Mouse (Mus musculus): ENCODE data around the gene Nfatc2ip. TPM values are rescaled to one million over a fixed set of nuclear protein-coding genes. Genes with fewer than 3 reads are reported as not detected.

Nfatc2ip gene
- polyA plus RNA-seq, 1 experiment from 2014 or later, result 3.0 TPM

- H3K27me3 ChIP-seq, result no peaks in the 10 kb centered on the region
- 0 out of 2 replicates have a peak, but pooled peaks cover 1% of the 10 kb centered on the region for H3K36me3 ChIP-seq (ENCODE audit: poor library complexity, severe bottlenecking)
- WGBS, result under 1% methylated on average over 80 of the region's 82 CpGs
- H3K9ac ChIP-seq, result peak within 1 kb of the TSS; percentile 90
- H3K4me3 ChIP-seq, result peak within 1 kb of the TSS; percentile 70
- no peaks in the 10 kb centered on the region for H3K9me3 ChIP-seq (replicated peaks)
- peak within 1 kb of the TSS; percentile 80 for H3K27ac ChIP-seq
- peak within 1 kb of the TSS; percentile 90 for H3K4me2 ChIP-seq
- H3K4me1 ChIP-seq, result peaks cover 16% of the 10 kb centered on the region
- peak; percentile 95 for ATAC-seq
These were observed 32.3 kb upstream of the Nfatc2ip start, which contains the start of gene Rabep2 for GRCm38 (mm10) chr7:126428631-126429502. Rabep2 (plus strand) TSS chr7:126428759.

- H3K4me3 ChIP-seq, result peak overlapping the region; percentile 70
- H3K9ac ChIP-seq, result peak overlapping the region; percentile 90
- 18% methylated on average over 4 of the region's 4 CpGs for WGBS
- H3K4me2 ChIP-seq, result peak overlapping the region; percentile 90
- peak overlapping the region; percentile 80 for H3K27ac ChIP-seq
- no peaks in the 10 kb centered on the region for H3K36me3 ChIP-seq (ENCODE audit: poor library complexity, severe bottlenecking)
- ATAC-seq, result no peak
- H3K27me3 ChIP-seq, result no peaks in the 10 kb centered on the region
- no peaks in the 10 kb centered on the region for H3K9me3 ChIP-seq (replicated peaks)
- H3K4me1 ChIP-seq, result peaks cover 16% of the 10 kb centered on the region
These were observed 31.6 kb upstream of the Nfatc2ip start for GRCm38 (mm10) chr7:126428154-126428553.

- Histone ChIP-seq H3K27me3 (no peaks in the 10 kb centered on the region), H3K36me3 (ENCODE audit: poor library complexity, severe bottlenecking) (no peaks in the 10 kb centered on the region), H3K4me3 (no peak overlapping the region), H3K9me3 (replicated peaks) (no peaks in the 10 kb centered on the region), H3K9ac (no peak overlapping the region), H3K4me1 (peaks cover 16% of the 10 kb centered on the region), H3K4me2 (no peak overlapping the region; the same call in 1 of the 2 replicates), H3K27ac (no peak overlapping the region)
- WGBS, result 69% methylated on average over 12 of the region's 13 CpGs
- no peak for ATAC-seq
These were observed 30.9 kb upstream of the Nfatc2ip start for GRCm38 (mm10) chr7:126427323-126427860.

GRCm38 (mm10) chr7:126424161-126424560, 27.6 kb upstream of the Nfatc2ip start:
- 89% methylated on average over 6 of the region's 6 CpGs for WGBS
- Histone ChIP-seq H3K9ac (no peak overlapping the region), H3K36me3 (ENCODE audit: poor library complexity, severe bottlenecking) (no peaks in the 10 kb centered on the region)

GRCm38 (mm10) chr7:126421756-126422155, 25.2 kb upstream of the Nfatc2ip start:
- Histone ChIP-seq H3K9me3 (replicated peaks) (no peaks in the 10 kb centered on the region), H3K27me3 (no peaks in the 10 kb centered on the region), H3K4me3 (no peak overlapping the region), H3K27ac (no peak overlapping the region), H3K9ac (no peak overlapping the region), H3K4me2 (no peak overlapping the region), H3K4me1 (peaks cover 8% of the 10 kb centered on the region; the same call in 1 of the 2 replicates), H3K36me3 (ENCODE audit: poor library complexity, severe bottlenecking) (no peaks in the 10 kb centered on the region)
- ATAC-seq, result no peak
- 85% methylated on average over 5 of the region's 5 CpGs for WGBS

More at GRCm38 (mm10) chr7:126424161-126424560, 27.6 kb upstream of the Nfatc2ip start:
- Histone ChIP-seq H3K27me3 (no peaks in the 10 kb centered on the region), H3K4me1 (peaks cover 10% of the 10 kb centered on the region), H3K9me3 (replicated peaks) (no peaks in the 10 kb centered on the region), H3K4me2 (no peak overlapping the region), H3K27ac (no peak overlapping the region), H3K4me3 (no peak overlapping the region)
- ATAC-seq, result no peak

- no peak for ATAC-seq
- Histone ChIP-seq H3K27me3 (no peaks in the 10 kb centered on the region), H3K4me2 (no peak overlapping the region), H3K4me3 (no peak overlapping the region), H3K36me3 (ENCODE audit: poor library complexity, severe bottlenecking) (no peaks in the 10 kb centered on the region), H3K4me1 (peaks cover 12% of the 10 kb centered on the region; the same call in 1 of the 2 replicates), H3K9ac (no peak overlapping the region), H3K9me3 (replicated peaks) (no peaks in the 10 kb centered on the region), H3K27ac (no peak overlapping the region)
- 66% methylated on average over 3 of the region's 3 CpGs for WGBS
These were observed 22.0 kb upstream of the Nfatc2ip start for GRCm38 (mm10) chr7:126418496-126418895.

- WGBS, result 64% methylated on average over 4 of the region's 4 CpGs
- H3K27ac ChIP-seq, result no peak overlapping the region
- no peak overlapping the region for H3K9ac ChIP-seq
- no peak overlapping the region for H3K4me2 ChIP-seq
- no peaks in the 10 kb centered on the region for H3K27me3 ChIP-seq
- no peaks in the 10 kb centered on the region for H3K36me3 ChIP-seq (ENCODE audit: poor library complexity, severe bottlenecking)
- H3K4me1 ChIP-seq, result peaks cover 12% of the 10 kb centered on the region; the same call in 1 of the 2 replicates
- no peaks in the 10 kb centered on the region for H3K9me3 ChIP-seq (replicated peaks)
- no peak for ATAC-seq
- no peak overlapping the region for H3K4me3 ChIP-seq
These were observed 21.1 kb upstream of the Nfatc2ip start for GRCm38 (mm10) chr7:126417606-126418005.

- H3K9me3 ChIP-seq (replicated peaks), result no peaks in the 10 kb centered on the region
- no peaks in the 10 kb centered on the region for H3K36me3 ChIP-seq (ENCODE audit: poor library complexity, severe bottlenecking)
- no peak overlapping the region for H3K4me3 ChIP-seq
- H3K4me1 ChIP-seq, result peaks cover 12% of the 10 kb centered on the region; the same call in 1 of the 2 replicates
- H3K4me2 ChIP-seq, result no peak overlapping the region
- no peak overlapping the region for H3K9ac ChIP-seq
- H3K27ac ChIP-seq, result no peak overlapping the region
- H3K27me3 ChIP-seq, result no peaks in the 10 kb centered on the region
- no peak for ATAC-seq
- 3% methylated on average over 8 of the region's 8 CpGs for WGBS
These were observed 20.5 kb upstream of the Nfatc2ip start for GRCm38 (mm10) chr7:126417045-126417444.

GRCm38 (mm10) chr7:126416615-126417014, 20.1 kb upstream of the Nfatc2ip start:
- 50% methylated on average over 2 of the region's 2 CpGs for WGBS
- no peak overlapping the region for H3K27ac ChIP-seq

GRCm38 (mm10) chr7:126414725-126415124, 18.2 kb upstream of the Nfatc2ip start, which contains the start of gene Cd19:
Cd19 (minus strand) TSS chr7:126414889.
- H3K27ac ChIP-seq, result no peak within 1 kb of the TSS
- H3K4me2 ChIP-seq, result no peak within 1 kb of the TSS
- WGBS, result 92% methylated on average over 6 of the region's 6 CpGs
- H3K9ac ChIP-seq, result no peak within 1 kb of the TSS
- H3K4me1 ChIP-seq, result peaks cover 12% of the 10 kb centered on the region; the same call in 1 of the 2 replicates
- no peaks in the 10 kb centered on the region for H3K9me3 ChIP-seq (replicated peaks)
- no peaks in the 10 kb centered on the region for H3K36me3 ChIP-seq (ENCODE audit: poor library complexity, severe bottlenecking)
- H3K4me3 ChIP-seq, result no peak within 1 kb of the TSS
- no peaks in the 10 kb centered on the region for H3K27me3 ChIP-seq
- ATAC-seq, result no peak

More at GRCm38 (mm10) chr7:126416615-126417014, 20.1 kb upstream of the Nfatc2ip start:
- Histone ChIP-seq H3K36me3 (ENCODE audit: poor library complexity, severe bottlenecking) (no peaks in the 10 kb centered on the region), H3K27me3 (no peaks in the 10 kb centered on the region), H3K4me2 (no peak overlapping the region), H3K9me3 (replicated peaks) (no peaks in the 10 kb centered on the region), H3K4me3 (no peak overlapping the region), H3K9ac (0 out of 2 replicates have a peak overlapping the region, but pooled peaks have one; percentile 5), H3K4me1 (peaks cover 12% of the 10 kb centered on the region; the same call in 1 of the 2 replicates)
- no peak for ATAC-seq

GRCm38 (mm10) chr7:126411061-126411460, 14.5 kb upstream of the Nfatc2ip start:
- no peaks in the 10 kb centered on the region for H3K36me3 ChIP-seq (ENCODE audit: poor library complexity, severe bottlenecking)
- H3K4me1 ChIP-seq, result no peaks in the 10 kb centered on the region
- H3K9me3 ChIP-seq (replicated peaks), result no peaks in the 10 kb centered on the region
- no peaks in the 10 kb centered on the region for H3K27me3 ChIP-seq
- ATAC-seq, result no peak
- WGBS, result 95% methylated on average over 4 of the region's 4 CpGs
- no peak overlapping the region for H3K27ac ChIP-seq
- no peak overlapping the region for H3K4me2 ChIP-seq
- no peak overlapping the region for H3K4me3 ChIP-seq
- no peak overlapping the region for H3K9ac ChIP-seq

- Histone ChIP-seq H3K36me3 (ENCODE audit: poor library complexity, severe bottlenecking) (no peaks in the 10 kb centered on the region), H3K9ac (no peak overlapping the region), H3K4me1 (no peaks in the 10 kb centered on the region), H3K27me3 (no peaks in the 10 kb centered on the region), H3K9me3 (replicated peaks) (no peaks in the 10 kb centered on the region), H3K27ac (no peak overlapping the region), H3K4me3 (no peak overlapping the region), H3K4me2 (no peak overlapping the region)
- WGBS, result 78% methylated on average over 2 of the region's 2 CpGs
- ATAC-seq, result no peak
These were observed 12.1 kb upstream of the Nfatc2ip start for GRCm38 (mm10) chr7:126408686-126409085.

Data from forebrain, embryonic 13.5 days (tissue).